Mouse (Mus musculus): Measurements from ENCODE around the gene Nin.
A peak's percentile ranks its signal among the peaks of the same experiment; 100 is the strongest.

Gene Nin

DNA sequence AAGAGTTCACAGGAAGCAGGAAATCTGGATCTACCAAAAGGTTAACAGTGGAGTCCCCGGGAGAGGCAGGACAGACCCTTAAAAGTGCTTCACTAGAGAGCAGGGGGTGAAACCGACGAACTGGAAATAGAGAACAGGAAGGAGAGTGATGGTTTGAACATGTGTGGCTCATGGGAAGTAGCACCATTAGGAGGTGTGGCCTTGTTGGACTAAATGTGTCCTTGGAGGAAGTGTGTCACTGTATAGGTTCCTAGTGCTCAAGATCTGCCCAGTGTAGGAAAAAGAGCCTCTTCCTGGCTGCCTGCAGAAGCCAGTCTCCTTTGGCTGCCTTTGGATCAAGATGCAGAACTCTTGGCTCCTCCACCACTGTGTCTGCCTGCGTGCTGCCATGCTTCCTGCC, 108.4 kb downstream of the Nin start:
- no peak for DNase-seq

DNA sequence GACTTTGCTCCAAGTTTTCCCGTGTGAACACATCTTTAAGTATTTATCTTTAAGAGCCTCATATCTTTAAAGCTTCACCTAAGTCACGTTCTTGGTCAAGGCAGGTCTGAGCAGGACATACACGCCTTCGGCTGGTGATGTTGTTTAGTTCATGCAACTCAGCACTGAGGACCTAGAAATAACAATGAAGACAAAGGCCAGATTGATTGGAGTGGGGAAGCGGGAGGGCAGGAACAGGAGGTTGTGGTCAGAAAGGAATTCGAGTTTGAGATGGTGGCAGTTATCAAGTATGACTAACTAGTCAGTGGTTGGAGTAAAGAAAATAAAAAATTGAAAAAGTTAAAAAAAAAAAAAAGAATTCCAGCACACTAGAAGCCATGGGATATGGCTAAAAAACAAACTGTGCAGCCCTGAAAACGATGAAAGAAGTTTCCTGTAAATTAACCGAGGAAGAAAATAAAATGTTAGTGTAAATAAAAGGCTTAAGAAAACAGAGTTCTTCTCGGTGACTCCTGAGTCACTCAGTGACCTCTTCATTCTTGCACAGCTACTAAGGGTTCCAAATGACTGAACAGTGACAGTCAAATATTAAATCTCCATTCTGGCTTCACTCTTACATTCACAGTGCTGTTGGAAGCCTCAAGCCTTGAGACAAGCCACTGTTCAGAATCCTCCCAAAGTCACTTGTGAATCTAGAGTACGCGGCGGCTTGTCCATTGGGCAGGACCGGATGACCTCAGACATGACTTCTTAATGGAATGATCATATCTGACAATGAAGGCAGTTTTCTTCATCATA, 115.1 kb downstream of the Nin start:
- DNase-seq = no peak

DNA sequence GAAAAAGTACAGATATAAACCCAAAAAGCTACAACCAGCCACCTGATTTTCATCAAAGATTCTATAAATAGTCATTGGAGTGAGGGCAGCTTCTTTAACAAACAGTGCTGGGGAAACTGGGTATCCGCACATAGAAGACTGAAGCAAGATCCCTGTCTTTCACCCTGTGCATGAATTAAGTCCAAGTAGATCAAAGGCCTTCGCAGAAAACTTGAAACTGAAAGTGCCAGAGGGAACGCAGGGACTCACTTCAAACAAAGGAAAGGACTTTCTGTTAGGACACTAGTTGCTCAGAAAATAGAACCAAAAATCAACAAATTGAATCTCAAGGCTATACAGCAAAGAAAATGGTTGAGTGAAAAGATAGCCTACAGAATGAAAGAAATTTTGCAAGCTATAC, 118.1 kb downstream of the Nin start:
- no peak for DNase-seq

DNA sequence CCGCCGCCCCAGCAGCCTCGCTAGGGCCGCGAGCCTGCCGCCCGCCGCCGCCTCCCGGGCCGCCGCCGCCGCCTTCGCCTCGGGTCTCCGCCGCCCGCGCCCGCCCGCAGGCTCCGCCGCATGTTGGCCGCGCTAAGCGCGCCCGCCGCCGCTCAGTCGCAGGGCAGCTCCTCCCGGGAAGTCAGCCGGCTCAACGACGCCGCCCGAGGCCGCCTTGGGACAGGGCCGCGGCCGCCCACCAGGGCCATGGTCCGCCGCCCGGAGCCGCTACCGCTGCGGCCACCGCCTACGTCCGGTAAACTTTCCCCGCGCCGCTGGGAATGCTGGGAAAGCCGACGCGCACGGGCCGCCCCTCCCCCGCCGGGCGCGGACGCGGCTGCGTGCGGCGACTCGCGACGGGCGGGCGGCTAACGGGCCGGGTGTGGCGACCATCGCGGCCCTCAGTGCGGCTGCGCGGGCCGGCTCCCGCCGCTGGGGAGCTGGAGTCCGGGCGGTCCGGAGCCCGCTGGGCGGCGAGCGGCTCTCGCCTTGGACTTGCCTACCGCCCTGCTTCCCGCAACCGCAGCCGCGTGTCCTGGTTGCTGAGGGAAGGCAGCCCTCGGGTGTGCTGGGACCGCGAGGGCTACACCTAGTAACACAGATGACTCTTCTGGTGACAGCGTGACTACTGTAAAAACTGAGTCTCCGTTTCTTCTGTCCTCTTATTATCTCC, 126.6 kb downstream of the Nin start, which contains the start of gene Sav1:
Gene Sav1, minus strand, starts transcription at position 217 of the 712 bp plus-strand sequence.
- DNase-seq = peak; percentile 86 to 88

DNA sequence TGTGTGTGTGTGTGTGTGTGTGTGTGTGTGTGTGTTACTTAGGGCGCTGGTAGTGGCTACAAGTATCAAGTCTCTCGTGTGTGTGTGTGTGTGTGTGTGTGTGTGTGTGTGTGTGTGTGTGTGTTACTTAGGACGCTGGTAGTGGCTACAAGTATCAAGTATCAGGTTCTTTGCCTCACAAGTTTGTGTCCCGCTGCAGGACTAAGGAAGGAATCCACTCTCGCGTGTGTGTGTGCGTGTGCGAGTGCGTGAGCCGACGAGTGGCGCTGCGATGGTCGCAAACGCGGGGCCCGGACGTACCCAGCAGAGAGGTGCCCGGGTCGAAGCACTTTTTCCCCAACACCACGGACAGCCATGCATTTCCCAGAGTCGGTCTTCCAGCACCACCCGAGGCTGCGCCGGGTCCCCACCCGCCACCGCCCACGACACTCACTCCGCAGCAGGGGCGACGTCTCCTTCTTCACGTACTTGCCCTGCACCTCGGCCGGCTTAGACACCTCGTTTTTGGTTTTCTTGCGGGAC, 127.2 kb downstream of the Nin start:
- DNase-seq = peak in 1 of 2 experiments; percentile 10

DNA sequence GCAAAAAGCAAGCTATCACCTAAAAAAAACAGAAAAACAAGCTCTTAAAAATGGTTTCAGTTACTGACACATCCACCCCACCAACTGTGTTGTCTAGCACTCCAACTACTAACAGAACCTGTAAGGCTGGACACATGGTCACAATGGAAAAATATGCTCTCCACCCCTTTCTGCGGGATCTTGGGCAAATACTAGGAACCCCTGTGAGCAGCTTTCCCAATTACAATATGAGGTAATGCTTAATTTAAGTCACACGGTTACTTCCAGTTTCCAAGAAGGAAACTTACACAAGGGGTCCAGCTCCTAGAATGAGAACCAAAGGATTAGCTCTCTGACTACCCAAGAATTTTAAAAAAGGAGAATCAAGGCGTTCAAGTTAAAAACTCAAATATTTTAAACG, 128.0 kb downstream of the Nin start:
- DNase-seq = no peak

DNA sequence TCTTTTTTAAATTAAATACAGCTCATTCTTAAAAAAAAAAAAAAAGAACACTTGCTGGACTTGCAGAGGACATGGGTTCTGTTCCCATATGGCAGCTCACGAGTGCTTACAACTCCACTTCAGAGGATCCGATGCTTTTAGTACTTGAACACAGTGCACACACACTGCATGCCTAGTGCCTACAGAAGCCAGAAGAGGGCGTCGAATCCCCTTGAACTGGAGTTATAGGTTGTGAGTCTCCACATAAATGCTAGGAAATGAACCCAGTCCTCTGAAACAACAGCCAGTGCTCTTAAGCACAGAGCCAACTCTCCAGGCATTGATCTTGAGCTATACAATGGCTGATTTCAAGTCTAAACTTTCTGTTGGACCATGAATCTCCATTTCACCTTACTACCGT, 130.6 kb downstream of the Nin start:
- no peak for DNase-seq

DNA sequence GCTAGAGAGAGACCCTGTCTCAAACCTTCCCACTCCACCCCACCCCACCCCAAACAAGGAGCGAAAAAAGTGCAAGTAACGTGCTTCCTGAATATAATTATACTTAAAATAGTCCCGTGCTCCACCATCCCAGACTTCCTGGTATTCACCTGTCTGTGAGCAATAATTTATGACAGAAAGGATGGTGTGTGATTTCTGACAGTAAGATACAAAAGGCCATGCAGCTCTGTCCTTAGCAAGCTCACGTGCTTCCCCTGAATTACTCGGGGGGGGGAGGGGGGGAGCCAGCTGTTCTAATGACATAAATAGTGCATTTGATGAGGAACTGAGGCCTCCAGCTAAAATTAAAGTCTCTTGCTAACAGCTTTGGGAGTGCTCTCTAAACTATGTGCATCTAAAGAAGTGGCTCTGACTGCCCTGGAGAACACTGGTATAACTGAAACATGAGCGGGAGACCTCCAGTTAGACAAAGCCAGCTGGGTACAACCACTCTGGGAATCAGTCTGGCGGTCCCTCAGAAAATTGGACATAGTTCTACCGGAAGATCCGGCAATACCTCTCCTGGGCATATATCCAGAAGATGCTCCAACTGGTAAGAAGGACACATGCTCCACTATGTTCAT, 136.0 kb downstream of the Nin start:
- peak in 1 of 2 experiments; percentile 49 for DNase-seq

DNA sequence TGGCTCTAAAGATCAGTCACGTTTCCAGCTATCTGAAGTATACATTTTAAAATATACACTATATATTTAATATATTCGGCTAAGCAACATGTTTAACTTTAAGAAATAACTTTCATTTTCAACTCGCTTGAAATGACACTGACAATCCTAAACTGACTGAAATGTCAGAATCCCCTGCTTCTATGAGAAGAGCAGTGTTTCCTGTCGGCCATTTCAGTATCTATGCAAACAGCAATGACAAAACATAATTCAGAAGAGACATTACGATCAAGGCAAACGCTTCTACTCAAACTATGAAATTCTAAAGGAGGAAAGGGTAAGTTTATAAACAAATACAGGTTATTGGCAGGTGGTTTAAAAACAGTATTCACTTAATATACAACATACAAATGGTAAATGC, 136.8 kb downstream of the Nin start:
- no peak for DNase-seq

DNA sequence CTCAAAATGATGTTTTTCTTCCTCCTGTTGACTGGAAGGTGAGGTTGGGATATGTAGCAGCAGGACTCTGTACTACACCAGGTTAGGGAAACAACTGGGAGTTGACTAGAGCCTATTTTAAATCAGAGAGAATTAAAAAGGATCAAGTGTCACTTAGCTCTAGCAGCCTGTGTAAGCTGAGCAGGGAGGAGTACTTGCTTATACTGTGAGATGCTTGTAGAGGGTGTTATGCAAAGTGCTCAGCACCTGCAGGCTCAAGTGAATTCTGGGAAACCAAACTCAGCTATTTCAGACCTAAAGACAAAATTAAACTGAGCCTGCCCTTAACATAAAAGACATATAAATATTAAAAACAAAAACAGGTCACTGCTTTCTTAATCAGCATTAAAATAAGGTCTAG, 139.9 kb downstream of the Nin start:
- no peak for DNase-seq

DNA sequence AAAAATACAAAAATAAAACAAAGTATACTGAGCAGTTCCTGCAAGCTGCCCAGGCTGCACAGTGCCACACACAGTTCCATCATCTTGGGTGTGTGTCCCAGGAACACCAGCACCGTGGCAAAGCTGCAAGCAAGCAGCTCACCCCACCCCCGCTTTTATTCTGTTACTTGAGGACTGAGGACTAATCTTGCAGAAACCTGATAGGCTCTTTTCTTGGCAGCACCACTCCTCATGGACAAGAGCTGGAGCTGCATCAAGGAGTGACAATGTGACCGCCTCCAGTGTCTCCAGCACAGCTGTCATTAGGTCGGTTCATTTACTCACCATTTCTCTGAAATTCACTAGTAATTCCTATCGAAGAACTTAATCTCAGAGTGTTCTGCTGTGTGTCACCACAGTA, 145.4 kb downstream of the Nin start:
- DNase-seq = no peak

DNA sequence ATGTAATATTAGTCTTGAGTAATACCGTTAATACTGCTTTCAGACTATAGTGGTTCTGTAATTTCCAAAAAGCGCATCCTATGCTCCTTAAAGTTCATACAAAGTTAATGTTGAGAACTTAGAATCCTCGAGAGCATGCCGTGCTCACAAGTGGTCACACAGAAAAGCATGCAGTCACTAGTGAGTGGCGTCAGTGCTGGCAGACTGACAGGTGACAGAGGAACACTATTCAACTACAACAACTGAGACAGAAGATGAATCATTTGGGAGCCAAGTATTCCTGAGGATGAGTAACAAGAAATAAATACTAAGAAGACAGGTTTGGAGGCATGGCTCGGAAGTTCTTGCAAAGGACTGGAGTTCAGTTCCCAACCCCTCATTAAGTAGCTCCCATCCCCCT, 146.4 kb downstream of the Nin start:
- DNase-seq = no peak

DNA sequence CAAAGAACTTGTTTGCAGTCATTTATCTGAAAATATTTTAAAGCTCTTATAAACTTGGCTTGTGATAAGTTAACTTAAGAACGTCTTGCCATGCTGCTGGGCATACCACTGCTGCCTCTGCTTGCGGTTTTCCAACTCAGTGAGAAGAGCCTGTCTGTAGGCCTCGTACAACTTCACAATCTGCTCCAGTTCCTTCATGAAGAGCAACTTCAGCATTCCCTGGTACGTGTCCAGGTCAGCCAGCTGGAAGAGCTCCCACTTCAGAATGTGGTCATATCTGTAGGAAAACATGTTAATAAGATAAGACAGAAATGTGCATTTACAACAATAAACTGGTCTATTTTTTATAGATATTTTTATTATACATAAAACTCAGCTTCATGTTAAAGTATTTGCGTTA, 147.4 kb downstream of the Nin start:
- DNase-seq = peak in 1 of 2 experiments; percentile 15

DNA sequence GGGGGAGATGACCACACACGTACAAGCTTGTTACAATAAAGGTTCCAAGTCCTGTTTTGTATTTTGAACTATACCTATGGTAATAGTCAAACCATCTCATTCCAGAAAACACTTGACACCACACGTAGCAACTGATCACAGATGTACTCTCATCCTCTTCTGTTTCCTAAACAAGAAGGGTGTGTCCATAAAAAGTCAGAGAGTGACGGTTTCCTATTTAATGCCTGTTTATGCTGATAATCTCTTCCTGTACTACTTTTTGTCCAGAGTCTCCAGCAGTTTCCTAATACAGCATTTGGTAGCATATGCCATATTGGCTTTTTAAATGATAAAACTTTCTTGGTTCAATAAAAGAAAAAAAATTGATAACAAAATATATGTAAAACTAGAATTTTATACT, 147.9 kb downstream of the Nin start:
- no peak for DNase-seq

DNA sequence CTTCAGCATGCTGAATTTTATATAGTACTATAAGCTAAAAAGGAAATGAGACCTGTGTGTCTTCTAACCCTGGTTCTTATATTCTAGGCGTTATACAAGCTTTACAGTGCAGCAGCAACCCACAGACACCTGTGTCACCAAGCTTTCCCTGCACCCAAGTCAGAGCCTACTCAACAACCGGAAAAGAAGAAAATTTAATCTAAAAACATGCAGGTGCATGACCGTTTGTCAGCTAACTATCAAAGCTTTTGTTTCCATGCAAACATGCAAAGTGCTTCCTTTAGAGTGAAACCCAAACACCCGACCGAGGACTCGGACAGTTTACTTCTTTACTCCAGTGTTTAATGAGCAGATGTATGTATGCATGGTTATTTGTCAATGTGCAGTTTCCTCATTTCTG, 150.4 kb downstream of the Nin start:
- DNase-seq = no peak

DNA sequence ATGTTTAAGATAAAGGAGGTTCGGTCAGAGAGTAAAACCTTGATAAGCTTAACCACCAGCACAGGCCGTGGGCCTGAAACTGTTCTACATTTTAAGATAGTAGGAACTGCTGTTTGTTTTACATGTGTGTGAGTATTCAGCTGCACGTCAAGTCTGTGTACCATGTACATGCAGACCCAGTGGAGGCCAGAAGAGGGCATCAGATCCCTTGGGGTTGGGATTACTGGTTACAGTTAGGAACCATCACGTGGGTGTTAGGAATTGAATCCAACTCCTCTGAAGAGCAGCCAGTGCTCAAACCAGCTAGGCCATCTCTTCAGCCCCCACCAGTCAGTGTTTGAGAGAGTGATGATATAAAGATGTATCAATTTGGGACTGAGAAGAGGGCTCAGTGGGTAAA, 151.0 kb downstream of the Nin start:
- peak; percentile 54 to 83 for DNase-seq
